13 mouse cellular contexts compared by ENCODE assay signal in the genomic region with DNA sequence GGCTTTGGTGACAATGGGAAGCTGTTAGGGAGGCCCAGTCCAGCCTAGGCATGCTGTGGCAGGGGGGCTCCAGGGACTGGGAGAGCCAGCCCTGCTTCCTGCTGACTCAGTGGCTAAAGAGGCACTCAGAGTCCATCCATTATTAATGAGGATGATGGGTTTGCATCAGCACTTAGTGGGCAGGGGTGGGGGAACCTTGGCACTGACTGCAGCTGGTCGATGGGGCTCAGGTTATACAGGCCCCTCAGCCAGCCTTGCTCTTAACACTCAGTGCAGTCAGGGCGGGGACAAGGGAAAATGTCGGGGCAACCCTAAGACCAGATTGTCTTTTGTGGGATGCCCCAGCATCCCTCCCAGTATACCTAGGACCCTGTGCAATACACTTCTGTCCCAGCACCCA. TPM values are rescaled to one million over a fixed set of nuclear protein-coding genes. Genes with fewer than 3 reads are reported as not detected.
"Had no signal": no experiment of that assay in that cellular context is flagged by ENCODE, and none has a peak within 500 bp of the region (broad histone marks: within the 10 kb centered on the region; RNA-seq: fewer than 3 reads in every experiment).

No protein-coding gene starts in this region.

- H3K27me3 ChIP-seq: kidney, embryonic 15.5 days; limb, embryonic 15.5 days; liver, embryonic 12.5 days had no signal

- H3K27ac ChIP-seq: kidney, embryonic 15.5 days; limb, embryonic 15.5 days; liver, embryonic 12.5 days had no signal

- DNase-seq: kidney, adult 2 months; kidney, postnatal 14 days; left cerebral cortex, postnatal 4 days; lung, embryonic 14.5 days; lung, postnatal 10 days; lung, postnatal 4 days; right cerebral cortex, adult 18-20 months; right cerebral cortex, postnatal 25 days had no signal

- H3K9ac ChIP-seq: kidney, embryonic 15.5 days; limb, embryonic 15.5 days; liver, embryonic 12.5 days; lung, embryonic 14.5 days had no signal

- H3K4me1 ChIP-seq: kidney, embryonic 15.5 days; limb, embryonic 15.5 days had no signal

- ATAC-seq: intestine, embryonic 16.5 days; liver, embryonic 12.5 days; midbrain, embryonic 16.5 days had no signal

- H3K4me3 ChIP-seq: kidney, embryonic 15.5 days; limb, embryonic 15.5 days; liver, embryonic 12.5 days had no signal

- H3K9me3 ChIP-seq: kidney, embryonic 15.5 days; limb, embryonic 15.5 days; liver, embryonic 12.5 days had no signal

- H3K4me2 ChIP-seq: kidney, embryonic 15.5 days; limb, embryonic 15.5 days; liver, embryonic 12.5 days; lung, embryonic 14.5 days had no signal

RNA-seq across cellular contexts. Expression of a gene that starts 18.1 kb away (rescaled TPM):
- polyA plus RNA-seq: midbrain, embryonic 16.5 days had no signal
